8 mouse cellular contexts compared by ENCODE assay signal in genomic region chr2:73566989-73567605, GRCm38 (mm10). TPM values are rescaled to one million over a fixed set of nuclear protein-coding genes. Genes with fewer than 3 reads are reported as not detected.
DNase-seq lines count a peak whose midpoint lies in the region; ATAC-seq and TF ChIP-seq lines count a peak whose summit lies in the region.

No protein-coding gene starts in this region.

- DNase-seq in testis, postnatal 14 days (ENCODE audit: low spot score) = no peak
- DNase-seq in c-Kit-positive CD71-positive TER-119-negative erythroid progenitor cells, embryonic 14.5 days (ENCODE audit: low read depth) = peak; percentile 40
- DNase-seq in liver = peak; percentile 51
- DNase-seq in midbrain, postnatal 0 days (ENCODE audit: low spot score) = peak; percentile 84
- DNase-seq in thymus, postnatal 25 days = peak; percentile 67

- no peak overlapping the region for H3K4me3 ChIP-seq in testis, adult 2 months (ENCODE audit: control insufficient read depth, low read depth, low read length)
- no peak overlapping the region for H3K4me3 ChIP-seq in forebrain, embryonic 16.5 days (replicated peaks; ENCODE audit: low read length)
- no peak overlapping the region for H3K4me3 ChIP-seq in midbrain, postnatal 0 days (ENCODE audit: low read depth, low read length)

- WGBS in forebrain, embryonic 16.5 days = 22% methylated on average over 8 of the region's 8 CpGs
- WGBS in midbrain, postnatal 0 days = 22% methylated on average over 8 of the region's 8 CpGs

- 0 out of 2 replicates have a peak overlapping the region, but pooled peaks have one; percentile 31 for H3K4me2 ChIP-seq in forebrain, embryonic 16.5 days (ENCODE audit: low read length)
- peak overlapping the region; percentile 29 for H3K4me2 ChIP-seq in midbrain, postnatal 0 days (ENCODE audit: low read depth, low read length, poor library complexity, severe bottlenecking)

- no peak overlapping the region for H3K9ac ChIP-seq in forebrain, embryonic 16.5 days (replicated peaks; ENCODE audit: low read depth, low read length)
- no peak overlapping the region for H3K9ac ChIP-seq in midbrain, postnatal 0 days (replicated peaks; ENCODE audit: low read length, poor library complexity, severe bottlenecking)

- TF ChIP-seq POLR2A in testis, adult 2 months (IDR thresholded peaks at IDR 0.05; ENCODE audit: control insufficient read depth, low read depth, low read length) = no peak

- H3K9me3 ChIP-seq in forebrain, embryonic 16.5 days (ENCODE audit: control insufficient read depth, low read length) = no peaks in the 10 kb centered on the region
- no peaks in the 10 kb centered on the region for H3K9me3 ChIP-seq in midbrain, postnatal 0 days (ENCODE audit: low read length)

- TF ChIP-seq CTCF in testis, adult 2 months (IDR thresholded peaks at IDR 0.05; ENCODE audit: control insufficient read depth, insufficient read depth, insufficient replicate concordance, low read depth, low read length) = peak; percentile 77; the same call in 1 of the 2 replicates
- peak; percentile 93 for TF ChIP-seq CTCF in midbrain, postnatal 0 days (IDR thresholded peaks at IDR 0.05)

- no peak overlapping the region for H3K27ac ChIP-seq in testis, adult 2 months (ENCODE audit: control insufficient read depth, insufficient read depth, low read depth, low read length)
- no peak overlapping the region for H3K27ac ChIP-seq in forebrain, embryonic 16.5 days (ENCODE audit: low read length)
- H3K27ac ChIP-seq in midbrain, postnatal 0 days (ENCODE audit: low read depth, low read length) = no peak overlapping the region

- ATAC-seq in forebrain, embryonic 16.5 days = peak; percentile 53
- ATAC-seq in inflammation-experienced regulatory T-cells, adult 6 months = peak; percentile 93
- ATAC-seq in midbrain, postnatal 0 days (ENCODE audit: low FRiP score) = no peak

- H3K4me1 ChIP-seq in testis, adult 2 months (ENCODE audit: control insufficient read depth, insufficient read depth, low read length) = peaks cover 9% of the 10 kb centered on the region
- H3K4me1 ChIP-seq in forebrain, embryonic 16.5 days (replicated peaks; ENCODE audit: control insufficient read depth, insufficient read depth, low read length) = peaks cover 5% of the 10 kb centered on the region
- H3K4me1 ChIP-seq in midbrain, postnatal 0 days (ENCODE audit: insufficient read depth, low read length) = no peaks in the 10 kb centered on the region

- H3K27me3 ChIP-seq in testis, adult 2 months (ENCODE audit: control insufficient read depth, insufficient read depth, low read length) = no peaks in the 10 kb centered on the region
- no peaks in the 10 kb centered on the region for H3K27me3 ChIP-seq in forebrain, embryonic 16.5 days (replicated peaks; ENCODE audit: control insufficient read depth, insufficient read depth, low read length)
- H3K27me3 ChIP-seq in midbrain, postnatal 0 days (ENCODE audit: insufficient read depth, low read length) = no peaks in the 10 kb centered on the region

- H3K36me3 ChIP-seq in testis, adult 2 months (ENCODE audit: control insufficient read depth, insufficient read depth, low read length) = no peaks in the 10 kb centered on the region
- no peaks in the 10 kb centered on the region for H3K36me3 ChIP-seq in forebrain, embryonic 16.5 days (ENCODE audit: control insufficient read depth, insufficient read depth)
- H3K36me3 ChIP-seq in midbrain, postnatal 0 days (ENCODE audit: insufficient read depth, low read length) = no peaks in the 10 kb centered on the region

RNA-seq across cellular contexts. Expression of gene Chrna1, which starts 13.0 kb away (rescaled TPM):
- polyA plus RNA-seq in testis, adult 2 months (2012; rRNA removed) = 0.12 and 0.13 TPM in 2 replicates
- polyA plus RNA-seq in forebrain, embryonic 16.5 days (2015; fragmentation: Nextera tagmentation; extraction: Ambion mirVana) = 0.09 and 0.10 TPM in 2 replicates
- not detected for polyA plus RNA-seq in inflammation-experienced regulatory T-cells, adult 6 months (2017; shearing (Covaris generic))
- 0.22 TPM in 1 of 2 replicates, not detected in the other for total RNA-seq in midbrain, postnatal 0 days (2014; rRNA removed)
- polyA plus RNA-seq in midbrain, postnatal 0 days (2015; fragmentation: Nextera tagmentation; extraction: Ambion mirVana) = 0.25 and 0.31 TPM in 2 replicates

RNA-seq across cellular contexts. Expression of gene Wipf1, which starts 37.6 kb away (rescaled TPM):
- polyA plus RNA-seq in testis, adult 2 months (2012; rRNA removed) = 0.40 and 0.51 TPM in 2 replicates
- polyA plus RNA-seq in forebrain, embryonic 16.5 days (2015; fragmentation: Nextera tagmentation; extraction: Ambion mirVana) = 1.8 and 2.3 TPM in 2 replicates
- polyA plus RNA-seq in inflammation-experienced regulatory T-cells, adult 6 months (2017; shearing (Covaris generic)) = 100 to 1,000 TPM in 1 of 3 experiments, 10 to 100 TPM in 2; 61.5 to 101 (median 68.3) TPM
- 1.8 and 4.3 TPM in 2 replicates for total RNA-seq in midbrain, postnatal 0 days (2014; rRNA removed)
- polyA plus RNA-seq in midbrain, postnatal 0 days (2015; fragmentation: Nextera tagmentation; extraction: Ambion mirVana) = 2.1 and 2.4 TPM in 2 replicates

Comparison
In these comparisons a context has a peak if more than half of its experiments do, and no peak if none do; other contexts are left out.
1. RNA of gene Wipf1, which starts 37.6 kb away (polyA plus RNA-seq): 61.5 to 101 TPM in inflammation-experienced regulatory T-cells, adult 6 months; 2.1 to 2.4 TPM in midbrain, postnatal 0 days, 1.8 to 2.3 TPM in forebrain, embryonic 16.5 days and 0.40 to 0.51 TPM in testis, adult 2 months; every median in the first group is over 10 times any median in the second.